Mouse (Mus musculus) embryo, embryonic 11 days (tissue): Measurements from ENCODE around the gene B3gnt9.
"Not testable (repeated sequence)": the region's sequence is repeated elsewhere in the genome, so short reads cannot be mapped to it uniquely, and the experiment has no call there.

ENCODE experiments used
- DNase-seq: peaks from one replicate; pipeline ENCODE4 v3.0.0-alpha.2; 2015

B3gnt9 gene

GRCm38 (mm10) chr8:105258911-105259720 lies 4.2 kb upstream of the B3gnt9 start:
- DNase-seq = peak; percentile 71

- no peak for DNase-seq
These were observed 2.6 kb upstream of the B3gnt9 start for GRCm38 (mm10) chr8:105257318-105258114.

GRCm38 (mm10) chr8:105254152-105254965 lies 594 bp downstream of the B3gnt9 start:
- DNase-seq = peak; percentile 95

GRCm38 (mm10) chr8:105253766-105254151 lies 1.2 kb downstream of the B3gnt9 start:
- no peak for DNase-seq

GRCm38 (mm10) chr8:105252680-105253537 lies 2.0 kb downstream of the B3gnt9 start:
- no peak for DNase-seq

GRCm38 (mm10) chr8:105251954-105252353 lies 3.0 kb downstream of the B3gnt9 start:
- no peak for DNase-seq

GRCm38 (mm10) chr8:105241016-105241415 lies 13.9 kb downstream of the B3gnt9 start:
- no peak for DNase-seq

- no peak for DNase-seq
These were observed 17.4 kb downstream of the B3gnt9 start for GRCm38 (mm10) chr8:105237442-105238142.

- DNase-seq = no peak
These were observed 19.7 kb downstream of the B3gnt9 start for GRCm38 (mm10) chr8:105235206-105235605.

- DNase-seq = no peak
These were observed 21.6 kb downstream of the B3gnt9 start for GRCm38 (mm10) chr8:105233126-105233935.

GRCm38 (mm10) chr8:105232321-105232693 lies 22.6 kb downstream of the B3gnt9 start:
- DNase-seq = not testable (repeated sequence)

GRCm38 (mm10) chr8:105231503-105232320 lies 23.2 kb downstream of the B3gnt9 start:
- no peak for DNase-seq

GRCm38 (mm10) chr8:105225917-105226316 lies 29.0 kb downstream of the B3gnt9 start:
- no peak for DNase-seq

GRCm38 (mm10) chr8:105225272-105225593 lies 29.7 kb downstream of the B3gnt9 start:
- DNase-seq = no peak

GRCm38 (mm10) chr8:105224413-105225271 lies 30.3 kb downstream of the B3gnt9 start, which contains the start of gene D230025D16Rik:
Gene D230025D16Rik (plus strand): TSS chr8:105225145.
- DNase-seq = peak; percentile 96

GRCm38 (mm10) chr8:105223850-105224249 lies 31.1 kb downstream of the B3gnt9 start:
- no peak for DNase-seq

- DNase-seq = peak; percentile 74
These were observed 36.9 kb downstream of the B3gnt9 start for GRCm38 (mm10) chr8:105217926-105218522.

GRCm38 (mm10) chr8:105214104-105214503 lies 40.8 kb downstream of the B3gnt9 start:
- no peak for DNase-seq
